Mouse (Mus musculus): ENCODE results near the gene Gm49361. TPM values are rescaled to one million over a fixed set of nuclear protein-coding genes. Genes with fewer than 3 reads are reported as not detected.
A peak's percentile ranks its signal among the peaks of the same experiment; 100 is the strongest.

The Gm49361 gene
- polyA plus RNA-seq, 1 experiment, result not detected

DNA sequence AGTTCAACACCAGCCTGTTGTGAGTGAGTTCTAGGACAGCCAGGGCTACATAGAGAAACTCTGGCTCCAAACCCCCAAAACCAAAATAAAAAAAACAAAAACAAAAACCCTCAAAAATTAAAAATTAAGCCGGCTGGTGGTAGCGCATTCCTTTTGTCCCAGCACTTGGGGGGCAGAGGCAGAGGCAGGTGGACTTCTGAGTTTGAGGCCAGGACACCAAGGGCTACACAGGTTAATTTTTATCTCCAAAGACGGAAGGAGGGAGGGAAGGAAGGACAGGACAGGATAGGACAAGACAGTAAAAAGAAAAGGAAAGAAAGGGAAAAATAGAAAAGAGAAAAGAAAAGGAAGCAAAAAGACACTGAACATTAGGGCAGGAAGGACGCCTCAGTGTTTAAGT lies 63.2 kb downstream of the Gm49361 start:
- Histone ChIP-seq H3K79me2 (ENCODE audit: control insufficient read depth, insufficient read depth) (no peaks in the 10 kb centered on the region), H3K27me3 (ENCODE audit: control insufficient read depth, insufficient read depth, insufficient read length) (no peaks in the 10 kb centered on the region), H3K4me3 (no peak overlapping the region), H3K36me3 (ENCODE audit: control insufficient read depth, insufficient read depth) (no peaks in the 10 kb centered on the region), H3ac (ENCODE audit: control insufficient read depth, insufficient read length) (no peak overlapping the region), H3K4me2 (ENCODE audit: low read depth) (no peak overlapping the region)
- TF ChIP-seq MYOD1 (IDR thresholded peaks at IDR 0.05; ENCODE audit: control insufficient read depth in 1 of 3, insufficient read length in 2 of 3, low read depth in 2 of 3) (no peak), TCF3 (IDR thresholded peaks at IDR 0.05; ENCODE audit: insufficient read length, low read depth) (no peak)

GRCm38 (mm10) chr14:57679958-57680535 lies 65.9 kb downstream of the Gm49361 start:
- TF ChIP-seq MYOD1 (IDR thresholded peaks at IDR 0.05; ENCODE audit: control insufficient read depth in 1 of 3, insufficient read length in 2 of 3, low read depth in 2 of 3) (no peak), TCF3 (IDR thresholded peaks at IDR 0.05; ENCODE audit: insufficient read length, low read depth) (no peak), MYOG (IDR thresholded peaks at IDR 0.05; ENCODE audit: control insufficient read depth in 1 of 3, insufficient read depth in 1 of 3, insufficient read length in 2 of 3, low read depth in 2 of 3) (no peak), REST (IDR thresholded peaks at IDR 0.05; ENCODE audit: insufficient read depth, insufficient read length) (no peak), POLR2A (IDR thresholded peaks at IDR 0.05; ENCODE audit: insufficient read length, low read depth) (no peak), MAX (IDR thresholded peaks at IDR 0.05; ENCODE audit: low read depth) (no peak), TCF12 (IDR thresholded peaks at IDR 0.05; ENCODE audit: insufficient read depth, poor library complexity, severe bottlenecking) (no peak), CEBPB (IDR thresholded peaks at IDR 0.05; ENCODE audit: insufficient read depth, poor library complexity, severe bottlenecking) (no peak), E2F4 (IDR thresholded peaks at IDR 0.05; ENCODE audit: insufficient read depth) (no peak), POLR2AphosphoS2 (IDR thresholded peaks at IDR 0.05; ENCODE audit: insufficient read length, low read depth) (no peak), SRF (IDR thresholded peaks at IDR 0.05; ENCODE audit: control insufficient read depth, insufficient read length, low read depth) (no peak), USF1 (IDR thresholded peaks at IDR 0.05; ENCODE audit: low read depth) (no peak)

GRCm38 (mm10) chr14:57679523-57679922 lies 66.4 kb downstream of the Gm49361 start:
- no peak overlapping the region for H3K4me2 ChIP-seq (ENCODE audit: low read depth)
- no peaks in the 10 kb centered on the region for H3K36me3 ChIP-seq (ENCODE audit: control insufficient read depth, insufficient read depth)
- no peaks in the 10 kb centered on the region for H3K27me3 ChIP-seq (ENCODE audit: control insufficient read depth, insufficient read depth, insufficient read length)
- H3ac ChIP-seq (ENCODE audit: control insufficient read depth, insufficient read length), result no peak overlapping the region
- TF ChIP-seq USF1 (IDR thresholded peaks at IDR 0.05; ENCODE audit: low read depth), result no peak
- TF ChIP-seq MYOD1 (IDR thresholded peaks at IDR 0.05; ENCODE audit: control insufficient read depth in 1 of 3, insufficient read length in 2 of 3, low read depth in 2 of 3), result no peak
- TF ChIP-seq MAX (IDR thresholded peaks at IDR 0.05; ENCODE audit: low read depth), result no peak
- no peak for TF ChIP-seq MYOG (IDR thresholded peaks at IDR 0.05; ENCODE audit: control insufficient read depth in 1 of 3, insufficient read depth in 1 of 3, insufficient read length in 2 of 3, low read depth in 2 of 3)
- TF ChIP-seq POLR2A (IDR thresholded peaks at IDR 0.05; ENCODE audit: insufficient read length, low read depth), result no peak
- TF ChIP-seq E2F4 (IDR thresholded peaks at IDR 0.05; ENCODE audit: insufficient read depth), result no peak
- no peak for TF ChIP-seq SRF (IDR thresholded peaks at IDR 0.05; ENCODE audit: control insufficient read depth, insufficient read length, low read depth)
- TF ChIP-seq TCF12 (IDR thresholded peaks at IDR 0.05; ENCODE audit: insufficient read depth, poor library complexity, severe bottlenecking), result no peak
- no peak overlapping the region for H3K4me3 ChIP-seq
- no peaks in the 10 kb centered on the region for H3K79me2 ChIP-seq (ENCODE audit: control insufficient read depth, insufficient read depth)

More at GRCm38 (mm10) chr14:57679958-57680535, 65.9 kb downstream of the Gm49361 start:
- Histone ChIP-seq H3K4me3 (no peak overlapping the region), H3K36me3 (ENCODE audit: control insufficient read depth, insufficient read depth) (no peaks in the 10 kb centered on the region), H3K27me3 (ENCODE audit: control insufficient read depth, insufficient read depth, insufficient read length) (no peaks in the 10 kb centered on the region), H3K79me2 (ENCODE audit: control insufficient read depth, insufficient read depth) (no peaks in the 10 kb centered on the region), H3K4me2 (ENCODE audit: low read depth) (no peak overlapping the region), H3ac (ENCODE audit: control insufficient read depth, insufficient read length) (no peak overlapping the region)

GRCm38 (mm10) chr14:57675481-57675880 lies 70.4 kb downstream of the Gm49361 start:
- TF ChIP-seq CEBPB (IDR thresholded peaks at IDR 0.05; ENCODE audit: insufficient read depth, poor library complexity, severe bottlenecking) (no peak), POLR2AphosphoS2 (IDR thresholded peaks at IDR 0.05; ENCODE audit: insufficient read length, low read depth) (no peak), MAX (IDR thresholded peaks at IDR 0.05; ENCODE audit: low read depth) (no peak), MYOG (IDR thresholded peaks at IDR 0.05; ENCODE audit: control insufficient read depth in 1 of 3, insufficient read depth in 1 of 3, insufficient read length in 2 of 3, low read depth in 2 of 3) (no peak), POLR2A (IDR thresholded peaks at IDR 0.05; ENCODE audit: insufficient read length, low read depth) (no peak), USF1 (IDR thresholded peaks at IDR 0.05; ENCODE audit: low read depth) (no peak)
- no peaks in the 10 kb centered on the region for H3K27me3 ChIP-seq (ENCODE audit: control insufficient read depth, insufficient read depth, insufficient read length)
- H3ac ChIP-seq (ENCODE audit: control insufficient read depth, insufficient read length), result no peak overlapping the region
- H3K79me2 ChIP-seq (ENCODE audit: control insufficient read depth, insufficient read depth), result no peaks in the 10 kb centered on the region
- no peak overlapping the region for H3K4me3 ChIP-seq
- H3K4me2 ChIP-seq (ENCODE audit: low read depth), result no peak overlapping the region
- H3K36me3 ChIP-seq (ENCODE audit: control insufficient read depth, insufficient read depth), result no peaks in the 10 kb centered on the region

- Histone ChIP-seq H3ac (ENCODE audit: control insufficient read depth, insufficient read length) (peak overlapping the region; percentile 56), H3K27me3 (ENCODE audit: control insufficient read depth, insufficient read depth, insufficient read length) (no peaks in the 10 kb centered on the region), H3K36me3 (ENCODE audit: control insufficient read depth, insufficient read depth) (no peaks in the 10 kb centered on the region), H3K4me3 (peak overlapping the region; percentile 93), H3K79me2 (ENCODE audit: control insufficient read depth, insufficient read depth) (peaks cover 48% of the 10 kb centered on the region), H3K4me2 (ENCODE audit: low read depth) (peak overlapping the region; percentile 85)
- no peak for TF ChIP-seq REST (IDR thresholded peaks at IDR 0.05; ENCODE audit: insufficient read depth, insufficient read length)
- TF ChIP-seq MYOG (IDR thresholded peaks at IDR 0.05; ENCODE audit: control insufficient read depth in 1 of 3, insufficient read depth in 1 of 3, insufficient read length in 2 of 3, low read depth in 2 of 3), result no peak
- TF ChIP-seq E2F4 (IDR thresholded peaks at IDR 0.05; ENCODE audit: insufficient read depth), result no peak
- TF ChIP-seq MAX (IDR thresholded peaks at IDR 0.05; ENCODE audit: low read depth), result no peak
- TF ChIP-seq TCF3 (IDR thresholded peaks at IDR 0.05; ENCODE audit: insufficient read length, low read depth), result no peak
- TF ChIP-seq SRF (IDR thresholded peaks at IDR 0.05; ENCODE audit: control insufficient read depth, insufficient read length, low read depth), result no peak
- TF ChIP-seq POLR2A (IDR thresholded peaks at IDR 0.05; ENCODE audit: insufficient read length, low read depth), result no peak
- TF ChIP-seq POLR2AphosphoS2 (IDR thresholded peaks at IDR 0.05; ENCODE audit: insufficient read length, low read depth), result no peak
- no peak for TF ChIP-seq USF1 (IDR thresholded peaks at IDR 0.05; ENCODE audit: low read depth)
Measured at GRCm38 (mm10) chr14:57665628-57665950, 80.3 kb downstream of the Gm49361 start.
